Mouse (Mus musculus): ENCODE results near the gene Efna1.
A peak's percentile ranks its signal among the peaks of the same experiment; 100 is the strongest.

Gene Efna1

DNA sequence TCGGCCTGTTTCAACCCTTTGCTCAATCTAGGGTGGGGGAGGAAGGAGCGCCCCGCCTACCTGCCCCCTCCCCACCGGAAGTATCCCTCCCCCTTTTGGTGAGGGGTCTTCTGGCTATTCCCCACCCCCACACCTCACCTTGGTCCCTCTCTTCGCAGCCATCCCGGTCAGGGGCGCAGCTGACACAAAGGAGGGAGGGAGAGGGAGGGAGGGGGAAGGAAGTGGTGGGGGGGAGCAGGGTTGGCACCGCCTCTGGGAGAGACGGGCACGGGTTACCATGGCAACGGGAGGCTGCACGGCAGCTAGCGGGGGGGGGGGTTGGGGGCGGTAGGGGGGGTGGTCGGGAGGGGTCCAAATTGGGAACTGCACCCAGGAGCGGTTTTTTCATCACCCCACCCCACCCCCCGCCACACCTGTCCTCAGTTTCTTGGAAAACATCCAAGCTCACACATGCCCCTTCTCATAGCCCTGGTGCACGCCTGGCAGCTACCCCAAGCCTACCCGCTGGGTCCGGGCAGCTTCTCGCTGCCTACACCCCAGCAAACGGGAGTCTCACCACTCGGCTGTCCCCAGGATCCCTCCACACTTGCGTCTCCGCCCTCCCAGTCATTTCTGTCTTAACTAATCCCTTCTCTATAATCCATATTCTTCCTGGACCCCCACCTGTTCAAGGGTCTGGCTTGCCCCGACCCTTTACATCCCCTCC, 35.8 kb downstream of the Efna1 start:
- no peak for DNase-seq (ENCODE audit: low spot score in 2 of 2)

GRCm38 (mm10) chr3:89244158-89244981, 36.6 kb downstream of the Efna1 start:
- DNase-seq (ENCODE audit: low spot score in 2 of 2) = no peak

- peak; percentile 34 to 59 for DNase-seq (ENCODE audit: low spot score in 2 of 2)
These were observed 37.3 kb downstream of the Efna1 start for GRCm38 (mm10) chr3:89243609-89244008.

GRCm38 (mm10) chr3:89242331-89242895, 38.5 kb downstream of the Efna1 start:
- DNase-seq (ENCODE audit: low spot score in 2 of 2) = peak in 1 of 2 experiments; percentile 64

DNA sequence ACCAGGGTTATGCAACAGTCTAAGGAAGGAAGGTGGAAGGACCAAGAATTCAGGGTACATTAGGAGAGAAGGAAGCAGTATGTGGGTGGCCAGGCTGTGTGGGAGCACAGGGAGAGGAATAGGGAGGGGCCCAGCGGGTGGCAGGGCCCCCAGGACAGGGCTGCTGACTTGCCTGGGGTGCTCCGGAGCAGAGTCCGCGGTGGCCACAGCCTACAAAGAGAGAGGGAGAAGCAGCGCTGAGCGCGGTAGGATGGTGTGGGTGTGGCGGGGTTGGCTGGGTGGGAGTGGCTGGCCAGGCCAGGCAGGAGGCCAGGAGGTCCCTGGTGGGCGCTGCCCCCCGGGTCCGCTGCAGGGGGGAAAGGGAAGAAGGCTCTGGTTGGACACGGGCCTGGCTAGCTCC, 42.4 kb downstream of the Efna1 start:
- no peak for DNase-seq (ENCODE audit: low spot score in 2 of 2)

DNA sequence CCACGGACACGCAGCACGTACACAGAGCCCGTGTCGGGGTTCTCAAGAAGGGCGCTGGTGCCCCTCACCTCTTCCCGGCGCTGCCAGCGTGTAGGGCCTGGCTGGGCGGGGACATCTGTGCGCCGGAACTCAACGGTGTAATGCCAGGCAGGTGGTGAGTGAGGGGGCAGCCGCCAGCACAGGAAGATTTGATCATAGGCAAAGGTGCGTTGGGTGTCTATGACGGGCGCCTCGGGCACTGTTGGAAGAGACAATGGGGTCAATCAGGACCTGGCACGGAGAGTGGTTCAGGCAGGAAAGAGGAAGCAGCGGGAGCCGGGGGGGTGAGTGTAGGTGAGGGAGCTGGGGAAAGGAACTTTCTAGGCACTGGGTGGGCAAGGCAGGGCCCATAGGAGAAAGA, 43.3 kb downstream of the Efna1 start:
- no peak for DNase-seq (ENCODE audit: low spot score in 2 of 2)

DNA sequence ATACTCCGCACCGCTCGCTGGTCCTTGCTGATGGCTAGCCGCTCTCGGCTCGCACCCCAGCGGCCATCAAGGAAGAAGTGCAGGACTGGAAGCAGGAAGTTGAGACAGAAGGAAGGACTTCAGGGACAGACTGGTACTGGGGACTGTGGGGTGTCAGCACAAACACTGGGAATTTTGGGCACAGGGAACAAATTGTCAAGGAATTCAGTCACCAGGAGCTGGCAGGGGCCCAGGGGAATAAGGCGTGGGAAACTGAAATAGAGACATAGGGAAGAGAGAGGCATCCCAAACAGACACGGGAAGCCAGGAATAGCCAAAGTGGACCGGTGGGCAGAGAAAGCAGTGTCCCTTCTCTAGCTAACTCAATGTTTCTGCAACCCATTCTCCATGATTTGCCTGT, 44.4 kb downstream of the Efna1 start:
- DNase-seq (ENCODE audit: low spot score in 2 of 2) = no peak

GRCm38 (mm10) chr3:89233562-89234110, 47.3 kb downstream of the Efna1 start:
- DNase-seq (ENCODE audit: low spot score in 2 of 2) = no peak

DNA sequence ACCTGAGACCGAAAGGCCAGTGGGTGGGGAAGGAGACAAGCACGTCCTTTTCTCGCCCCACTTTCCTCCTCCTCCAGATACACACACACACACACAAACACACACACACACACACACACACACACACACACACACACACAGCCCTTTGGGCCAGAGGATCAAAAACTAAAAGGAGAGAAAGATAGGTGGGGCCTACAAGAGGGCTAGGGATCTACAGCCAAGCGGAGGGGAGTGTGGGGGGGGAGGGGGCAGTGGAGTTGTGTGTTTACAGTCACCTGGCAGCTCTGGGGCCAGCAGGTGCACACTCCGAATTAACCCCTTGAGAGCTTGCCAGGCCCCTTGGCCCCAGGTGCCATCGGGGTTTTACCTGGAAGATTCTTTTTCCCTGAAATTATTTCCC, 48.3 kb downstream of the Efna1 start:
- no peak for DNase-seq (ENCODE audit: low spot score in 2 of 2)

DNA sequence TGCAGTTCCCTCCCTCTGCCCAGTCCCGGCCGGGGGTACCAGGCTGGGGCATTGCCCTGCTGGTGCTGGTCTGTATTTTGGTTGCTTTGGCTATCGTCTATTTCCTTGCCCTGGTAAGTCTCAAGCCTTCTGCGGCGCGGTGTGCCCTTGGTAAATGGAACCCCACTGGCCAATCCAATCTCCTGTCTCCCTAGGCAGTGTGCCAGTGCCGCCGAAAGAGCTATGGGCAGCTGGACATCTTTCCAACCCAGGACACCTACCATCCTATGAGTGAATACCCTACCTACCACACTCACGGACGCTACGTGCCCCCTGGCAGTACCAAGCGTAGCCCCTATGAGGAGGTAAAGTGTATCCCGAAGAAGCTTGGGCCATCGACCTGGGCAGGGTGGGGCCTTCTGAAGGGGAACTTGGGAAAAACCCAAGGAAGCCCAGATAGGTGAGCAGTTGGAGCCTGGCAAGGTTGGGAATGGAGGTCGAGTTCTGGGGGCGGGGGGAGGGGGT, 49.1 kb downstream of the Efna1 start:
- DNase-seq (ENCODE audit: low spot score in 2 of 2) = no peak

DNA sequence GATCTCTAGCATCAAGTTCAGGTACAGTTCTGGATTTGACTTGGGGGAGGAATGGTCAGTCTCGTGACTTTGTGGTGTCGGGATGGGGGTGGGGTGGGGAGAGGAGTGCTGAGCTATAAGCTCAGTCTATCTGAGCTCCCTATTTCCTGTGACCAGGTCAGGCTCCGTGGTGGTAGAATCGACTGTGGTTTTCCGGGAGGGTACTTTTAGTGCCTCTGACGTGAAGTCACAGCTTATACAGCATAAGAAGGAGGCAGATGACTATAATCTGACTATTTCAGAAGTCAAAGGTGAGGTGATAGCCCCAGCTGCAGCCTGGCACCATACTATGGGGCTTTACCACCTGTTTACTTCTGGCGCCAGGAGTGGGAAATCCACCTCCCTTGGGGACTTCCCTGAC, 49.6 kb downstream of the Efna1 start:
- no peak for DNase-seq (ENCODE audit: low spot score in 2 of 2)

GRCm38 (mm10) chr3:89230561-89230960, 50.4 kb downstream of the Efna1 start:
- DNase-seq (ENCODE audit: low spot score in 2 of 2) = no peak

- DNase-seq (ENCODE audit: low spot score in 2 of 2) = no peak
These were observed 51.7 kb downstream of the Efna1 start for GRCm38 (mm10) chr3:89229276-89229675.

GRCm38 (mm10) chr3:89228836-89229235, 52.1 kb downstream of the Efna1 start, which contains the start of gene Muc1:
Gene Muc1 (plus strand): TSS chr3:89229057.
- no peak for DNase-seq (ENCODE audit: low spot score in 2 of 2)

GRCm38 (mm10) chr3:89228180-89228549, 52.8 kb downstream of the Efna1 start:
- peak; percentile 75 to 87 for DNase-seq (ENCODE audit: low spot score in 2 of 2)

- DNase-seq (ENCODE audit: low spot score in 2 of 2) = peak in 1 of 2 experiments; percentile 31
These were observed 53.4 kb downstream of the Efna1 start for GRCm38 (mm10) chr3:89227307-89228179.

- no peak for DNase-seq (ENCODE audit: low spot score in 2 of 2)
These were observed 54.0 kb downstream of the Efna1 start, which contains the start of gene Mtx1 for GRCm38 (mm10) chr3:89226900-89227299. Gene Mtx1 (minus strand): TSS chr3:89227088.

DNA sequence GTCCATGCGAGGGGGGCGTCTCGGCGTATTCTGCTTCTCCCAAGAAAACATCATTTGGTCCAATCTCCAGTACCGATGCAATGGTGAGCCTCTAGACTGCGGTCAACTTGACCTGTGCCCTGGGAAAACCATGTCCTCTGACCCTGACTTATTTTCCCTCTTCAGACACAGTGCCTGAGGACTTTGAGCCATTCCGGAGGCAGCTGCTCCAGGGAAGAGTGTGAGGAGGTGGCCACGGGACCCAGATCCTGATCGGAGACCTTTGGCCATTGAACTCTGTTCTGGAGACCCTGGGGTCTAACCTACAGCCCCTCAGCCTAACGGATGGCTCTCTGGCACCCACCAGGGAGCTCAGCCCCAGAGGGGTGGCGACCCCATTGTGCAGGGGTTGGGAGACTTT, 54.6 kb downstream of the Efna1 start:
- DNase-seq (ENCODE audit: low spot score in 2 of 2) = no peak

- no peak for DNase-seq (ENCODE audit: low spot score in 2 of 2)
These were observed 55.0 kb downstream of the Efna1 start for GRCm38 (mm10) chr3:89225918-89226317.

DNA sequence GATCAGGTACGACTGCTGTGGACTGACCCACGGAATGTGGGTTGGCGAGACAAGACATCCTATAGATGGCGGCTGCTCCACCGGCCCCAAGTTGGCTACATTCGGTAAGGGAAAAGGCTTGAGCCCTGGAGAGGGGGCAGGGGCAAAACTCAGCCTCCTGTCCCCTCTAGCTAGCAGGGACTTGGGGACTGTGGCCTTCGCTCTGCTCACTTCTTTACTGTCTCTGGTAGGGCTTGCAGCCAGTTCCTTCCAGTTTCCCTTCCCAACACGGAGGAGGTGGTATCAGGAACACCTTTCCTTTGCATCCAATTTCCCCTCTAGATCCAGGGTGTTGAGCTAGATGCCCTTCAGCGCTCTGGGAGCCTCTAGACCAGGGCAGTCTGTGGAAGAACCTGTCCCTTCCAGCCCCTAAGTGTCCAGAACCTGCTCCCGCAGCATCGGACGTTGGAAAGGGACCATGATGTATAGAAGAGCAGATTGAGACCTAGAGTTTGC, 55.6 kb downstream of the Efna1 start:
- DNase-seq (ENCODE audit: low spot score in 2 of 2) = no peak

- DNase-seq (ENCODE audit: low spot score in 2 of 2) = no peak
These were observed 56.1 kb downstream of the Efna1 start for GRCm38 (mm10) chr3:89224796-89225195.
